Mouse (Mus musculus): Measurements from ENCODE around the gene Efr3b.
"Not testable (repeated sequence)": the region's sequence is repeated elsewhere in the genome, so short reads cannot be mapped to it uniquely, and the experiment has no call there.

- TF ChIP-seq CTCF (conservative IDR thresholded peaks at IDR 0.05; ENCODE audit: low read length); POU5F1 (IDR thresholded peaks at IDR 0.05; ENCODE audit: borderline replicate concordance, low read length): not testable (repeated sequence)
These were observed 65.5 kb downstream of the Efr3b start for GRCm38 (mm10) chr12:3973169-3973568.
